In the genomic region with DNA sequence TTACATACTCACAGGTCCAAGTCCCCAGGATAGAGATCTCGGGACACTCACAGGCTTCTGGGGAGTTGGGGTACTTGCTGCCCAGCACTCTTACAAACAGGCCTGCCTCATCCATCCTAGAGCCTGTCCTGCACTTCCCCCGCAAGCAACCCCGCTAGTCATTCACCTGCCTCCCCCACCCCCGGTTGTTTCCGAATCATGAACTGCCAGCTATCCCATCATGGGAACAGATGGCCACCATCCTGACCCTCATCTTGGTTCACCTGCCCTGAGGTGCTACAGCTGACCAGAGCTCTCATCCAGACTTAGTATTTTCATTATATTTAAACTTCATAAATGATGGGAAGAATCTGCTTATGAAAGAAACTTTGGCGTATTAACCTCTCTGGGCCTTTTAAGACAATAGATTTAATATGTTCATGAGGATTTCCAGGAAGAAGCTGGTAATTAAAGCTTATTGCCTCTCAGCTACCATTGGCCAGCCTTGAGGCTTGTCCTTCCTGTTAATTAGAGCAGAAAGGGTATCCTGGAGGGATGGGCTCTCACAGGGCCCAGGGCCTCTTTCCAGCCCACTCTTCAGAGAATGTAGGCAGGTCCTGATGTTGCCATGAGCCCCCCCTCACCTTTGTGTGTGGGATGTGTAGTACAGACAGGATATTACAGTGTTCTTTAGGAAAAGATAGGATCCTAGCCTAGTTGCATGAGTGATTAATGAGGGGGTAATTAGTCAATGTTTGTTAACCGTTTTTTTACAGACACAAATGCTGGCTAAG, we compare ENCODE assay signal across 28 mouse cellular contexts.
DNase-seq lines count a peak whose midpoint lies in the region; ATAC-seq lines count a peak whose summit lies in the region.
"Had no signal": no experiment of that assay in that cellular context is flagged by ENCODE, and none has a peak within 500 bp of the region (broad histone marks: within the 10 kb centered on the region; RNA-seq: fewer than 3 reads in every experiment).

No protein-coding gene starts in this region.

- no peaks in the 10 kb centered on the region for H3K27me3 ChIP-seq in hindbrain, embryonic 15.5 days
- no peaks in the 10 kb centered on the region for H3K27me3 ChIP-seq in hindbrain, embryonic 12.5 days
- no peaks in the 10 kb centered on the region for H3K27me3 ChIP-seq in neural tube, embryonic 13.5 days
- no peaks in the 10 kb centered on the region for H3K27me3 ChIP-seq in neural tube, embryonic 15.5 days (replicated peaks)
- H3K27me3 ChIP-seq: embryonic facial prominence, embryonic 15.5 days; forebrain, embryonic 13.5 days; heart, embryonic 12.5 days; limb, embryonic 12.5 days; liver, embryonic 15.5 days had no signal

- H3K9me3 ChIP-seq in hindbrain, embryonic 15.5 days = no peaks in the 10 kb centered on the region
- H3K9me3 ChIP-seq in hindbrain, embryonic 12.5 days (replicated peaks) = no peaks in the 10 kb centered on the region
- no peaks in the 10 kb centered on the region for H3K9me3 ChIP-seq in neural tube, embryonic 13.5 days
- H3K9me3 ChIP-seq in neural tube, embryonic 15.5 days (replicated peaks) = no peaks in the 10 kb centered on the region
- H3K9me3 ChIP-seq: embryonic facial prominence, embryonic 10.5 days; embryonic facial prominence, embryonic 15.5 days; forebrain, embryonic 13.5 days; heart, embryonic 12.5 days; limb, embryonic 12.5 days; liver, embryonic 15.5 days had no signal

- no peaks in the 10 kb centered on the region for H3K36me3 ChIP-seq in hindbrain, embryonic 15.5 days
- H3K36me3 ChIP-seq in hindbrain, embryonic 12.5 days = no peaks in the 10 kb centered on the region
- H3K36me3 ChIP-seq in neural tube, embryonic 13.5 days = no peaks in the 10 kb centered on the region
- no peaks in the 10 kb centered on the region for H3K36me3 ChIP-seq in neural tube, embryonic 15.5 days
- H3K36me3 ChIP-seq: embryonic facial prominence, embryonic 10.5 days; embryonic facial prominence, embryonic 15.5 days; heart, embryonic 12.5 days; limb, embryonic 12.5 days; liver, embryonic 15.5 days had no signal

- peak; percentile 71 for ATAC-seq in hindbrain, embryonic 15.5 days (ENCODE audit: low FRiP score, low read depth)
- no peak for ATAC-seq in hindbrain, embryonic 12.5 days (ENCODE audit: low FRiP score)
- peak; percentile 70; the same call in 1 of the 2 replicates for ATAC-seq in neural tube, embryonic 13.5 days (ENCODE audit: low read depth)
- ATAC-seq in neural tube, embryonic 15.5 days (ENCODE audit: low FRiP score) = no peak
- no peak for ATAC-seq in inflammation-experienced regulatory T-cells, adult 6 months
- ATAC-seq: activated CD4-positive, CD25-positive, alpha-beta regulatory T cell, adult 4 months; forebrain, embryonic 13.5 days had no signal

- peak; percentile 48 to 68 for DNase-seq in cerebellum, postnatal 25 days
- DNase-seq in cerebellum, adult 11 months = no peak
- DNase-seq in retina, embryonic 14.5 days (ENCODE audit: low spot score) = peak; percentile 36
- DNase-seq: adrenal gland, adult 2 months; adrenal gland, postnatal 36 days; cerebellum, adult 11-12 months; gastrocnemius, postnatal 25 days; heart, adult 18-20 months; heart, postnatal 4 days; kidney, adult 11 months; kidney, postnatal 14 days; layer of hippocampus, adult 9-11 months; lung, embryonic 14.5 days; lung, postnatal 14 days; thymus, adult 2 months; thymus, postnatal 36 days had no signal

- H3K4me2 ChIP-seq in hindbrain, embryonic 15.5 days = no peak overlapping the region
- H3K4me2 ChIP-seq in hindbrain, embryonic 12.5 days (replicated peaks) = no peak overlapping the region
- H3K4me2 ChIP-seq in neural tube, embryonic 13.5 days = no peak overlapping the region
- H3K4me2 ChIP-seq in neural tube, embryonic 15.5 days = no peak overlapping the region
- H3K4me2 ChIP-seq: embryonic facial prominence, embryonic 15.5 days; forebrain, embryonic 13.5 days; heart, embryonic 12.5 days; limb, embryonic 12.5 days; liver, embryonic 15.5 days; lung, embryonic 14.5 days had no signal

- no peak overlapping the region for H3K9ac ChIP-seq in hindbrain, embryonic 15.5 days
- no peak overlapping the region for H3K9ac ChIP-seq in hindbrain, embryonic 12.5 days
- no peak overlapping the region for H3K9ac ChIP-seq in neural tube, embryonic 13.5 days
- no peak overlapping the region for H3K9ac ChIP-seq in neural tube, embryonic 15.5 days (replicated peaks)
- H3K9ac ChIP-seq: embryonic facial prominence, embryonic 15.5 days; forebrain, embryonic 13.5 days; heart, embryonic 12.5 days; limb, embryonic 12.5 days; liver, embryonic 15.5 days; lung, embryonic 14.5 days had no signal

- H3K27ac ChIP-seq in hindbrain, embryonic 15.5 days (replicated peaks) = no peak overlapping the region
- H3K27ac ChIP-seq in hindbrain, embryonic 12.5 days = no peak overlapping the region
- H3K27ac ChIP-seq in neural tube, embryonic 13.5 days (replicated peaks) = no peak overlapping the region
- H3K27ac ChIP-seq in neural tube, embryonic 15.5 days (replicated peaks) = no peak overlapping the region
- H3K27ac ChIP-seq: embryonic facial prominence, embryonic 10.5 days; embryonic facial prominence, embryonic 15.5 days; forebrain, embryonic 13.5 days; limb, embryonic 12.5 days; liver, embryonic 15.5 days had no signal

- 69% methylated on average over 7 of the region's 7 CpGs for WGBS in hindbrain, embryonic 15.5 days
- 79% methylated on average over 7 of the region's 7 CpGs for WGBS in hindbrain, embryonic 12.5 days
- WGBS in neural tube, embryonic 13.5 days = 69% methylated on average over 7 of the region's 7 CpGs
- WGBS in neural tube, embryonic 15.5 days = 67% methylated on average over 7 of the region's 7 CpGs

- peaks cover 25% of the 10 kb centered on the region for H3K4me1 ChIP-seq in hindbrain, embryonic 15.5 days (replicated peaks)
- no peaks in the 10 kb centered on the region for H3K4me1 ChIP-seq in hindbrain, embryonic 12.5 days
- H3K4me1 ChIP-seq in neural tube, embryonic 13.5 days (replicated peaks) = peaks cover 12% of the 10 kb centered on the region
- peaks cover 14% of the 10 kb centered on the region for H3K4me1 ChIP-seq in neural tube, embryonic 15.5 days
- H3K4me1 ChIP-seq: embryonic facial prominence, embryonic 15.5 days; heart, embryonic 12.5 days; limb, embryonic 12.5 days; liver, embryonic 15.5 days had no signal

- H3K4me3 ChIP-seq in hindbrain, embryonic 15.5 days = no peak overlapping the region
- no peak overlapping the region for H3K4me3 ChIP-seq in hindbrain, embryonic 12.5 days
- no peak overlapping the region for H3K4me3 ChIP-seq in neural tube, embryonic 13.5 days
- no peak overlapping the region for H3K4me3 ChIP-seq in neural tube, embryonic 15.5 days (replicated peaks)
- H3K4me3 ChIP-seq: embryonic facial prominence, embryonic 10.5 days; embryonic facial prominence, embryonic 15.5 days; forebrain, embryonic 13.5 days; heart, embryonic 12.5 days; limb, embryonic 12.5 days; liver, embryonic 15.5 days had no signal

Comparison
In these comparisons a context has a peak if more than half of its experiments do, and no peak if none do; other contexts are left out.
1. ATAC-seq: peak in hindbrain, embryonic 15.5 days (single experiment) and neural tube, embryonic 13.5 days (single experiment); none in hindbrain, embryonic 12.5 days (single experiment), neural tube, embryonic 15.5 days (single experiment) and inflammation-experienced regulatory T-cells, adult 6 months (single experiment).